Mouse (Mus musculus) CH12.LX (cell line): ENCODE results near the gene Pdp2. TPM values are rescaled to one million over a fixed set of nuclear protein-coding genes. Genes with fewer than 3 reads are reported as not detected.

Source experiments
- DNase-seq: peaks from one replicate; pipeline ENCODE4 v3.0.0-alpha.2; 2013; ENCODE audit errors: extremely low read depth
- H3K27ac ChIP-seq: 2 replicates; pipeline ENCODE4 v1.5.1; 2012; ENCODE audit warnings: low read depth, mild to moderate bottlenecking, control low read depth, moderate library complexity; ENCODE audit not compliant: insufficient read depth
- H3K27me3 ChIP-seq: replicated peaks from 2 replicates; pipeline ENCODE3; 2012; ENCODE audit warnings: inconsistent platforms
- H3K36me3 ChIP-seq, 2 experiments: replicated peaks in 1 of 2; 2 replicates each; pipeline versions ENCODE3 to v1.6.1; 2012; ENCODE audit warnings: inconsistent platforms in 1 of 2, low read length in 1 of 2, mild to moderate bottlenecking in 1 of 2, mixed read lengths in 1 of 2, moderate library complexity in 1 of 2; ENCODE audit not compliant: control insufficient read depth in 1 of 2, insufficient read depth in 1 of 2
- H3K4me1 ChIP-seq, 2 experiments: 2 replicates each; pipeline ENCODE4 v1.6.1; 2012; ENCODE audit warnings: inconsistent platforms in 1 of 2, moderate library complexity in 1 of 2; ENCODE audit not compliant: insufficient read depth in 2 of 2, control insufficient read depth in 1 of 2
- H3K4me2 ChIP-seq: 2 replicates; pipeline ENCODE4 v1.6.1; 2012; ENCODE audit warnings: low read depth, mild to moderate bottlenecking, control low read depth; ENCODE audit not compliant: poor library complexity, insufficient read depth, severe bottlenecking
- H3K4me3 ChIP-seq, 3 experiments: fragments of 150-350 bp in 1 of 3; sonication (generic) in 1 of 3; replicated peaks in 1 of 3; 2 replicates each; pipeline versions ENCODE3 to v1.5.1; 2011 to 2012; ENCODE audit warnings: low read depth in 2 of 3, low read length in 2 of 3, mild to moderate bottlenecking in 2 of 3, moderate library complexity in 2 of 3, control low read depth in 1 of 3, improper control_type of control experiment in 1 of 3, inconsistent platforms in 1 of 3, mixed read lengths in 1 of 3; ENCODE audit not compliant: poor library complexity in 1 of 3
- H3K79me2 ChIP-seq: replicated peaks from 2 replicates; pipeline ENCODE4 v1.6.1; 2012; ENCODE audit warnings: mild to moderate bottlenecking, moderate library complexity; ENCODE audit not compliant: control insufficient read depth, poor library complexity, insufficient read depth, severe bottlenecking; ENCODE audit errors: extremely low read depth
- H3K9ac ChIP-seq: 2 replicates; pipeline ENCODE4 v1.6.1; 2012; ENCODE audit warnings: low read depth, mild to moderate bottlenecking, control low read depth, moderate library complexity; ENCODE audit not compliant: insufficient read depth
- H3K9me3 ChIP-seq: replicated peaks from 2 replicates; pipeline ENCODE3; 2012; ENCODE audit warnings: low read length, inconsistent platforms, mixed read lengths
- BHLHE40 ChIP-seq: IDR thresholded peaks from 2 replicates; pipeline ENCODE4 v1.6.1; 2011; ENCODE audit warnings: mild to moderate bottlenecking, low read depth, low read length, improper control_type of control experiment
- CHD2 ChIP-seq: IDR thresholded peaks from 2 replicates; pipeline ENCODE4 v1.6.1; 2011; ENCODE audit warnings: low read length, improper control_type of control experiment
- CTCF ChIP-seq, 2 experiments: IDR thresholded peaks in 1 of 2; conservative IDR thresholded peaks in 1 of 2; 2 replicates each; pipeline ENCODE4 v1.5.1; 2011 to 2012; ENCODE audit warnings: low read depth in 2 of 2, low read length in 2 of 2, improper control_type of control experiment in 1 of 2, inconsistent platforms in 1 of 2, mild to moderate bottlenecking in 1 of 2, moderate library complexity in 1 of 2
- ELF1 ChIP-seq: IDR thresholded peaks from 2 replicates; pipeline ENCODE4 v1.6.1; 2014; ENCODE audit warnings: low read depth, mild to moderate bottlenecking, inconsistent platforms, low read length, improper control_type of control experiment
- ETS1 ChIP-seq: conservative IDR thresholded peaks from 2 replicates; pipeline ENCODE4 v1.6.1; 2012; ENCODE audit warnings: low read depth, mild to moderate bottlenecking, inconsistent platforms, low read length, improper control_type of control experiment, moderate library complexity
- GABPA ChIP-seq: IDR thresholded peaks from 2 replicates; pipeline ENCODE4 v1.6.1; 2012; ENCODE audit warnings: low read depth, low read length, improper control_type of control experiment, inconsistent platforms; ENCODE audit not compliant: insufficient replicate concordance
- HCFC1 ChIP-seq: IDR thresholded peaks from 2 replicates; pipeline ENCODE4 v1.6.1; 2012; ENCODE audit warnings: low read depth, mild to moderate bottlenecking, inconsistent platforms, low read length, improper control_type of control experiment
- IRF4 ChIP-seq: IDR thresholded peaks from 2 replicates; pipeline ENCODE4 v1.6.1; 2014; ENCODE audit warnings: low read depth, mild to moderate bottlenecking, inconsistent platforms, low read length, improper control_type of control experiment
- JUND ChIP-seq: conservative IDR thresholded peaks from 2 replicates; pipeline ENCODE4 v1.6.1; 2011; ENCODE audit warnings: low read depth, low read length, improper control_type of control experiment
- KAT2A ChIP-seq: IDR thresholded peaks from 2 replicates; pipeline ENCODE4 v1.6.1; 2012; ENCODE audit warnings: low read length, improper control_type of control experiment, inconsistent platforms; ENCODE audit not compliant: insufficient replicate concordance
- MAFK ChIP-seq: IDR thresholded peaks from 2 replicates; pipeline ENCODE4 v1.6.1; 2011; ENCODE audit warnings: low read length, improper control_type of control experiment; ENCODE audit not compliant: insufficient replicate concordance
- MAX ChIP-seq: IDR thresholded peaks from 2 replicates; pipeline ENCODE4 v1.6.1; 2011; ENCODE audit warnings: low read length, improper control_type of control experiment
- MEF2A ChIP-seq: IDR thresholded peaks from 2 replicates; pipeline ENCODE4 v1.6.1; 2014; ENCODE audit warnings: low read depth, mild to moderate bottlenecking, inconsistent platforms, low read length, improper control_type of control experiment, borderline replicate concordance
- MXI1 ChIP-seq: IDR thresholded peaks from 2 replicates; pipeline ENCODE4 v1.6.1; 2011; ENCODE audit warnings: mild to moderate bottlenecking, low read depth, low read length, improper control_type of control experiment
- MYC ChIP-seq: IDR thresholded peaks from 2 replicates; pipeline ENCODE4 v1.6.1; 2011; ENCODE audit warnings: low read depth, mild to moderate bottlenecking, improper control_type of control experiment, low read length
- NELFE ChIP-seq: IDR thresholded peaks from 2 replicates; pipeline ENCODE4 v1.6.1; 2011; ENCODE audit warnings: low read depth, low read length, improper control_type of control experiment
- NRF1 ChIP-seq: IDR thresholded peaks from 2 replicates; pipeline ENCODE4 v1.6.1; 2014; ENCODE audit warnings: low read depth, mild to moderate bottlenecking, inconsistent platforms, low read length, improper control_type of control experiment, moderate library complexity
- PAX5 ChIP-seq: IDR thresholded peaks from 2 replicates; pipeline ENCODE4 v1.6.1; 2012; ENCODE audit warnings: low read length, inconsistent platforms, mixed read lengths
- RAD21 ChIP-seq: IDR thresholded peaks from 2 replicates; pipeline ENCODE4 v1.6.1; 2011; ENCODE audit warnings: low read depth, mild to moderate bottlenecking, low read length, improper control_type of control experiment, moderate library complexity
- RCOR1 ChIP-seq: conservative IDR thresholded peaks from 2 replicates; pipeline ENCODE4 v1.6.1; 2012; ENCODE audit warnings: low read depth, mild to moderate bottlenecking, inconsistent platforms, low read length, improper control_type of control experiment
- SMC3 ChIP-seq: IDR thresholded peaks from 2 replicates; pipeline ENCODE4 v1.6.1; 2011; ENCODE audit warnings: low read depth, low read length, improper control_type of control experiment
- TCF12 ChIP-seq: IDR thresholded peaks from 2 replicates; pipeline ENCODE4 v1.6.1; 2014; ENCODE audit warnings: low read depth, mild to moderate bottlenecking, inconsistent platforms, low read length, improper control_type of control experiment
- UBTF ChIP-seq: IDR thresholded peaks from 2 replicates; pipeline ENCODE4 v1.6.1; 2012; ENCODE audit warnings: low read depth, mild to moderate bottlenecking, inconsistent platforms, low read length, improper control_type of control experiment, moderate library complexity
- USF1 ChIP-seq: IDR thresholded peaks from 2 replicates; pipeline ENCODE4 v1.6.1; 2014; ENCODE audit warnings: low read depth, mild to moderate bottlenecking, inconsistent platforms, low read length, improper control_type of control experiment
- USF2 ChIP-seq: conservative IDR thresholded peaks from 2 replicates; pipeline ENCODE4 v1.6.1; 2011; ENCODE audit warnings: low read depth, low read length, improper control_type of control experiment
- ZNF384 ChIP-seq: IDR thresholded peaks from 2 replicates; pipeline ENCODE4 v1.6.1; 2012; ENCODE audit warnings: low read depth, low read length, improper control_type of control experiment, inconsistent platforms
- dilution Hi-C: fragments of 300-500 bp; cut with MboI; formaldehyde crosslinking; loops from 2 replicates; pipeline ENCODE4 v1.14.3; 2020; ENCODE audit warnings: low sequenced_read_pairs; ENCODE audit not compliant: extremely low pct_unique_long_range_greater_than_20kb, extremely low pct_ligation_motif_present
- in situ Hi-C: fragments of 300-500 bp; cut with MboI; formaldehyde crosslinking; loops from 3 replicates; pipeline ENCODE4 v1.14.3; 2019; ENCODE audit warnings: low sequenced_read_pairs, low pct_ligation_motif_present, low pct_unique_long_range_greater_than_20kb, mixed read lengths
- polyA plus RNA-seq: library from polyadenylated mRNA; unstranded; fragments of >175 nt; gene quantifications from 2 replicates; pipeline ENCODE4 v1.2.1, GENCODE M21; 2012; ENCODE audit warnings: low read depth; ENCODE audit not compliant: insufficient read length
- total RNA-seq, 2 experiments: library from RNA; depleted of rRNA; stranded (reverse); fragments of 300-350 nt in 1 of 2; fragments of >200 nt in 1 of 2; gene quantifications; 2 replicates each; pipeline ENCODE4 v1.2.3; 2012 to 2014

The Pdp2 gene
- total and polyA plus RNA-seq, 3 experiments: 7.6 to 9.6 (median 8.7) TPM

- TF ChIP-seq CTCF (conservative IDR thresholded peaks at IDR 0.05 in 1 of 2, IDR thresholded peaks at IDR 0.05 in 1 of 2; ENCODE audit: low read depth in 2 of 2, low read length in 2 of 2) (no peak), CHD2 (no peak), ZNF384 (peak; percentile 69)
- DNase-seq: no peak
- dilution Hi-C loops (no loop called here), in situ Hi-C loops (no loop called here)
- H3K36me3 ChIP-seq: peaks cover 11 to 26% of the 10 kb centered on the region in 2 experiments
- peaks cover 7 to 27% of the 10 kb centered on the region in 2 experiments for H3K4me1 ChIP-seq
- no peak overlapping the region for H3K27ac ChIP-seq
- H3K27me3 ChIP-seq: no peaks in the 10 kb centered on the region
- H3K4me3 ChIP-seq: no peak overlapping the region
- H3K79me2 ChIP-seq: no peaks in the 10 kb centered on the region
- no peak overlapping the region for H3K9ac ChIP-seq
- H3K9me3 ChIP-seq: no peaks in the 10 kb centered on the region
- H3K4me2 ChIP-seq: no peak overlapping the region
These were observed 36.0 kb downstream of the Pdp2 start for GRCm38 (mm10) chr8:104627065-104627740.

- H3K4me1 ChIP-seq: peaks cover 12 to 39% of the 10 kb centered on the region in 2 experiments
- dilution Hi-C loops: no loop called here
- in situ Hi-C loops: no loop called here
These were observed 37.2 kb downstream of the Pdp2 start for GRCm38 (mm10) chr8:104628402-104628801.

DNA sequence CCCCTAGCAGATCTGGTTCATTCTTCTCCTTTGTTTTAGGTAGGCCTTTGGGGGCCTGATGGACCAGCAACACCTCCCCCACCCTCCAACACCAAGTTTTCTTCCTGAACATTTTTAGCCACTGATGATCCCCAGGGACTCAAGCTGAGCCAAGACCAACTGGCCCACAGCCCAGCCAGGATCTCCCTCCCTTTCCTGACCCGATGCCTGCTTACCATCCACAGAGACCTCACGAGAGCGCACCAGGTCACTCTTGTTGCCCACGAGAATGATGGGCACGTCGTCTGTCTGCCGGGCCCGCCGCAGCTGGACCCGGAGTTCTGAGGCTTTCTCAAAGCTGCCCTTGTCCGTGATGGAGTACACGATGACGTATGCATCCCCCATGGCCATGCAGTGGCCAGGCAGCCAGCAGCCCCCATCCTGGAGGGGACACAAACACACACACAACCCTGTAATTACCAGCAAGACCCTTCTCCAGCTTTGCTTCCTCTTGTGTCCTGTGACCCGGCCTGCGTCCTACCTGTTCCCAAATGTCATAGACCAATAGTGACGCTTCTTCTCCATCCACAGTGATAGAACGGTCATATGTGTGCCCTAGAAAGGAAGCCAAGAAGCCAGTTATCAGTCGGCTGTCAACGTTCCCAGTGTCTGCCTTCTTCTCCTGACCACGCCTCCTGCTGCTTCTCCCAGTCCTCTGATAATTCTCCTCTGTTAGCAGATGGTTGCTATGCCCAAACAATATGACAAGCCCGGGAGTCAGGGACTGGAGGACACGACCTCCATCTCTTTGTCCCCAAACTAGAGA is 38.3 kb downstream of the Pdp2 start:
- peaks cover 13 to 40% of the 10 kb centered on the region in 2 experiments for H3K4me1 ChIP-seq
- dilution Hi-C loops: no loop called here
- no peaks in the 10 kb centered on the region for H3K9me3 ChIP-seq
- peaks cover 11 to 35% of the 10 kb centered on the region in 2 experiments for H3K36me3 ChIP-seq
- H3K9ac ChIP-seq: peak overlapping the region; percentile 71; the same call in 1 of the 2 replicates
- no peaks in the 10 kb centered on the region for H3K27me3 ChIP-seq
- TF ChIP-seq PAX5 (no peak), GABPA (no peak), CHD2 (no peak), MAX (no peak), ELF1 (no peak), MEF2A (no peak), MYC (no peak), MXI1 (no peak), HCFC1 (no peak), BHLHE40 (no peak), IRF4 (no peak), KAT2A (no peak), ETS1 (no peak), JUND (no peak), RAD21 (no peak), USF1 (no peak), TCF12 (no peak)
- TF ChIP-seq, all 38 proteins: peak for 0
- Histone ChIP-seq H3K27ac (no peak overlapping the region), H3K4me3 (peak overlapping the region in 2 of 3 experiments; percentile 79 to 82), H3K4me2 (peak overlapping the region; percentile 56; the same call in 1 of the 2 replicates), H3K79me2 (no peaks in the 10 kb centered on the region)
- in situ Hi-C loops: no loop called here
- no peak for DNase-seq

More at GRCm38 (mm10) chr8:104628402-104628801, 37.2 kb downstream of the Pdp2 start:
- Histone ChIP-seq H3K27ac (no peak overlapping the region), H3K36me3 (peaks cover 11 to 27% of the 10 kb centered on the region in 2 experiments), H3K27me3 (no peaks in the 10 kb centered on the region), H3K4me2 (no peak overlapping the region), H3K4me3 (no peak overlapping the region), H3K9me3 (no peaks in the 10 kb centered on the region), H3K9ac (no peak overlapping the region), H3K79me2 (no peaks in the 10 kb centered on the region)
- TF ChIP-seq USF2 (no peak), NRF1 (no peak), TCF12 (no peak), KAT2A (no peak), NELFE (no peak), RCOR1 (no peak), UBTF (no peak), HCFC1 (no peak), MAFK (no peak), SMC3 (no peak)
- DNase-seq: no peak
